Mouse (Mus musculus): ENCODE results near the gene Fam168a. TPM values are rescaled to one million over a fixed set of nuclear protein-coding genes. Genes with fewer than 3 reads are reported as not detected.

Gene Fam168a
- total RNA-seq, 4 experiments from 2014 or later, result 199 to 225 (median 213) TPM

Small RNA genes within 50 kb of the gene (microRNA-seq; reads per million reads assigned to microRNA genes)
- gene Mir3102, result 554 to 919 reads per million in 2 experiments

Other genes with a start within 250 kb of the Fam168a start
- gene Ucp3, start 233.6 kb upstream of the Fam168a start, total RNA-seq (2022), result 1 to 10 TPM; 2.1 to 2.9 (median 2.2) TPM
- 100 to 1,000 TPM in 2 of 4 experiments, 10 to 100 TPM in 2; 40.3 to 175 (median 106) TPM for gene Ucp2, start 213.3 kb upstream of the Fam168a start, total RNA-seq (2022)
- under 1 TPM in 3 of 4 experiments, not detected in 1; 0.38 to 0.98 (median 0.41) TPM for gene Dnajb13, start 191.7 kb upstream of the Fam168a start, total RNA-seq (2022)
- gene Coa4, start 169.6 kb upstream of the Fam168a start, total RNA-seq (2022), result 1 to 10 TPM; 7.9 to 9.9 (median 9.2) TPM
- gene Rab6a, start 99.2 kb upstream of the Fam168a start, total RNA-seq (2022), result 100 to 1,000 TPM; 340 to 373 (median 364) TPM
- gene Mrpl48, start 98.3 kb upstream of the Fam168a start, total RNA-seq (2022), result 10 to 100 TPM; 65.1 to 69.0 (median 66.7) TPM
- gene Plekhb1, start 44.2 kb upstream of the Fam168a start, total RNA-seq (2022), result 100 to 1,000 TPM; 257 to 305 (median 270) TPM
- gene Relt, start 156.8 kb downstream of the Fam168a start, total RNA-seq (2022), result 10 to 100 TPM; 11.6 to 14.1 (median 12.8) TPM
- 100 to 1,000 TPM; 149 to 173 (median 162) TPM for gene Arhgef17, start 225.5 kb downstream of the Fam168a start, total RNA-seq (2022)

All from layer of hippocampus, adult 8-10 months (tissue).